Mouse (Mus musculus) Patski (cell line): ENCODE results near the gene Tnpo1. TPM values are rescaled to one million over a fixed set of nuclear protein-coding genes. Genes with fewer than 3 reads are reported as not detected.
A peak's percentile ranks its signal among the peaks of the same experiment; 100 is the strongest.

Experiments
- ATAC-seq: fragments of 100-300 bp; one replicate; pipeline ENCODE4 v1.8.0; 2021
- CTCF ChIA-PET: fragments of 350-600 bp; sonication (Branson Sonifier 250); formaldehyde crosslinking; loops from one replicate; lab custom pipeline; 2022; ENCODE audit warnings: inconsistent platforms; lab: Charles Lee
- POLR2A ChIA-PET: fragments of 350-600 bp; sonication (Branson Sonifier 250); formaldehyde crosslinking; loops from one replicate; lab custom pipeline; 2022; ENCODE audit warnings: antibody characterized with exemption, inconsistent platforms; lab: Charles Lee
- DNase-seq: peaks from one replicate; pipeline ENCODE4 v3.0.0-alpha.2; 2011; ENCODE audit warnings: low read depth, low spot score
- H3K27me3 ChIP-seq: fragments of 371-371 bp; one replicate; pipeline ENCODE4 v1.5.1; 2021
- CTCF ChIP-seq: fragments of 100-300 bp; IDR thresholded peaks from one replicate; pipeline ENCODE4 v1.5.1; 2021
- in situ Hi-C: fragments of 300-500 bp; cut with MboI; formaldehyde crosslinking; loops from 3 replicates; pipeline ENCODE4 v1.11.1; 2018; ENCODE audit warnings: low pct_unique_long_range_greater_than_20kb, mixed read lengths
- polyA plus RNA-seq: library from polyadenylated mRNA; unstranded; gene quantifications from one replicate; pipeline ENCODE4 v1.2.3, GENCODE M21; 2021

Tnpo1 gene
- polyA plus RNA-seq, 1 experiment from 2014 or later: 61.7 TPM

DNA sequence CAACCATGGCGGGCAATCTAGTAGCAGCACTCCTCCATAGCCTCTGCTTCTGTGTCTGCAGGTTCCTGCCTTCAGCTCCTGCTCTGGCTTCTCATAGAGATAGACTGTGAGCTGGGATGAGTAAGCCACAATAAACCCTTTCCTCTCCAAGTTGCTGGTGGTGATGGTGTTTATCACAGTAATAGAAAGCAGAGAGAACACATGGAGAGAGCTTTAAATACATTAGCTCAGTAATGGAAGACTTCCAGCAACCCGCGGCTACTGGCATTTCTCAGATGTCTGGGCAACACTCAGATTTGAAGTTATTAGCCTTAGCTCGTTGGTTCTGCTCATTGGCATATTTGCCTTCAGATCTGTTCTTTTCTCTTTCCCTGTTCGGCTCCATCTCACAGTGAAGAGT, 27.6 kb upstream of the Tnpo1 start:
- no peak for TF ChIP-seq CTCF
- ATAC-seq: no peak
- no peaks in the 10 kb centered on the region for H3K27me3 ChIP-seq
- in situ Hi-C loops: no loop called here
- ChIA-PET POLR2A (interaction anchor here (1.0 kb wide), 1 partner anchor 43 kb away, joined by 3 read pairs; no protein-coding TSS in a partner anchor), CTCF (no interaction called here)
- DNase-seq: peak; percentile 73

DNA sequence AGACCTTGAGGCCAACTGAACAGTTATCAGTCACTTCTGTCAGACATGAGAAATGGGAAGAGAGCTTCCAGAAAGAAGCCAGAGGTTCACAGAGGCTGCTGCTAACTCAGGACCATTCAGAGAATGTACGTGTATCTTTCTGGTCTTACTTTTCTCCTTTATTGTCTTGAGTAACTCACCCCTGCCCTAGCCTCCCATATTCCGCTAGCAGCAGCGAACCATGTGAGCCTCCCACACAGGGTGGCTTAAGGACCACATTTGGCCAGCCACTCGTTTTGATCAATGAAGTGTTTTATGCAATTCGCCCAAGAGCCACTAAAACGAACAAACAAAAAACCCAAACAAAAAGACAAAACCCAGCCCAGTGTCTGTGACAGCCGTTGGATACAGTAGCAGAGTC, 25.8 kb upstream of the Tnpo1 start:
- DNase-seq (no peak), ATAC-seq (no peak)
- no peak for TF ChIP-seq CTCF
- in situ Hi-C loops: no loop called here
- POLR2A ChIA-PET: no interaction called here
- H3K27me3 ChIP-seq: no peaks in the 10 kb centered on the region
- CTCF ChIA-PET: no interaction called here

DNA sequence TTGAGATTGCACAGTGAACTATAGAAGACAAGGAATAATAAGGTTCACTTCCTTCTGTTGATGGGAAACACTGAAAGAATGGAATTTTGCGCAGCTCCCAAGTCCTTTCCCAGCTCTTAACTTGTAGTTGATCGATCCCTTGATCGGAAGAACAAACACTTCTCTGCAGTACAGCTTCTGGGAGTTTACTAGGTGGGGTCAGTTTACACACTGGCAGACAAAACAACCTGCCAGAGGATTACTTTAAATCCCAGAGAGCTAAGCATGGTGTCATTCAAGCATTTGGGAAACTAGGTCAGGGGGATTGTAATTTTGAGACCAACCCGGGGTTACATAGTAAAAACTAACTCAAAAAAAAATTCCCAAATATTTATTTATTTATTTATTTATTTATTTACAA, 22.0 kb upstream of the Tnpo1 start:
- ChIA-PET POLR2A (no interaction called here), CTCF (no interaction called here)
- H3K27me3 ChIP-seq: no peaks in the 10 kb centered on the region
- no peak for DNase-seq
- TF ChIP-seq CTCF: no peak
- in situ Hi-C loops: loop anchor here (5.0 kb wide), 1 partner anchor 144 kb away; no protein-coding TSS in a partner anchor
- ATAC-seq: no peak

DNA sequence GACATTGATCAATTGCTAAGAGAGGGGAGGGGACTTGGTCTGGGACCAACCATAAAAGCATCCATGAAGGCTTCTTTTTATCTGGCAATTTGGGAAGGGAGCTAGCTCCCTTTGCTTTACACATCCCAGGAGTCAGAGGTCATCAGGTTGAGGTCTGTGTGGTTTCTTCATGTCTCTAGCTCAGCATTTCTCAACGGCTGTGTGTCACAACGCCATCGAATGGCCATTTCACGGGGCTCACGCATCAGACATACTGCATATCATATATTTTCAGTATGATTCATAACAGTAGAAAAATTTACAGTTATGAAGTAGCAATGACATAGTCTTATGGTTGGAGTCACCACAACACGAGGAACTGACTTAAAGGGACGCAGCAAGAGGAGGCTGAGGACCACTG, 20.2 kb upstream of the Tnpo1 start:
- in situ Hi-C loops: loop anchor here (5.0 kb wide), 1 partner anchor 146 kb away; no protein-coding TSS in a partner anchor
- no peaks in the 10 kb centered on the region for H3K27me3 ChIP-seq
- TF ChIP-seq CTCF: no peak
- DNase-seq (no peak), ATAC-seq (no peak)
- ChIA-PET POLR2A (no interaction called here), CTCF (interaction anchor here (1.2 to 1.7 kb wide), 2 partner anchors 21 to 147 kb away, joined by 3 to 4 read pairs; no protein-coding TSS in a partner anchor)

DNA sequence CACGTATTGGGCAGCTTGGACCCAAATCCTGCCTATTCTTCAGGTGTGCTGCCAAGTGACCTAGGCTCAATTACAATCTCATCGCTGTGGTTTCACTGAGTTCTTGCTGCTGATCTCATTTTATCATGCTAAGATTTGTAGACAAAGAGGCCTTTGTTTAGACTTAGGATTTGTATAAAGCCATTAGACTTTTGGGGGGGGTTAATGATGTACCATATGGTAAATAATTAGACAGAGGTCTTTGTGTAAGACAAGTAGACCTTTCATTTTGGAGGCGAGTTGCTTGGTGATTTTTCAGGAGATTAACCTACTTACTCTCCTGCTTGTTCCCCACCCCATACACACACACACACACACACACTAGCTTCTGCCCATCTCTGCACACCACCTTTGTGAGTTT, 19.7 kb upstream of the Tnpo1 start:
- POLR2A ChIA-PET: no interaction called here
- H3K27me3 ChIP-seq: no peaks in the 10 kb centered on the region
- CTCF ChIA-PET: interaction anchor here (1.2 to 1.7 kb wide), 2 partner anchors 21 to 148 kb away, joined by 3 to 4 read pairs; no protein-coding TSS in a partner anchor
- ATAC-seq (peak; percentile 44), DNase-seq (peak; percentile 84)
- no peak for TF ChIP-seq CTCF
- in situ Hi-C loops: loop anchor here (5.0 kb wide), 1 partner anchor 146 kb away; no protein-coding TSS in a partner anchor

DNA sequence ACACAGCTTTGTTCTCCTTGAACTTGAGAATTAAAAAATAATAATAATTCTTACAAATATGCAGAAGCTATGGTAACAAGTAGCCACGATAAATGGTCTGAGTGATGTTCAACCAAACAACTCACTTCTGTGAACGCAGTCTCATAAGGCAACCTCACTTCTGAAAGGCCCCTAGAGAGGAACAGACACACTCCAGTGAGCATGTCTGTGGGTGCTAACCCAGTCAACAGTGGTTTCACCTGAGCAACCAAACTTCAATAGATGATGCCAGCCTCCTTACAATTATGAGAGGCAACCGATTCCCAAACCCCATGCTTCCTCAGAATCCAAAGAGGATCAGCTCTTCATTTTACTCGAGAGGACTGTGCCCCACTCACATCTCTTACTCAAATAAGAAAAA, 19.2 kb upstream of the Tnpo1 start:
- ATAC-seq (peak; percentile 34), DNase-seq (no peak)
- POLR2A ChIA-PET: no interaction called here
- H3K27me3 ChIP-seq: no peaks in the 10 kb centered on the region
- in situ Hi-C loops: loop anchor here (5.0 kb wide), 1 partner anchor 147 kb away; no protein-coding TSS in a partner anchor
- TF ChIP-seq CTCF: no peak
- CTCF ChIA-PET: interaction anchor here (1.2 to 1.7 kb wide), 2 partner anchors 20 to 148 kb away, joined by 3 to 4 read pairs; no protein-coding TSS in a partner anchor

DNA sequence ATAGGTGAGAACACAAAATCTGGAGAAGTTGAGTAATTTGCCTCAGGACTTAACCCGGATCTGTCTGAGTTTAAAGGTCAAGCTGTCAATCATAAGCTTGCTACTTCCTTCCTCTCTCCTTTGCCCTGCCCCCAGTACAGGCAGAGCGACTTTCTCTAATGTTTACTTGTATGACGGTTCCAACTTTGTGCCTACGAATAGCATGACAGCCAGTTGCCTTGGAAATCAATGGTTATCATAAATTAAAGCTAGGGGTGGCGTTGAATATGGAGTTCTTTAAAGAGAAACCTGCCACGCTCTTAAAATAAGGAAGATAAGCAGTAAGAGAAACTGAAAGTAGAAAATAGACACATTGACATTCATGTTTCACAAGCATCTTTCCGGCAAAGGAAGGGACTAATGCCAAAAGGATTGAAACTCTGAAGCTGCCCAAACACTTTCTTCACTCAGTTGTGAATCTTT, 18.5 kb upstream of the Tnpo1 start:
- ATAC-seq: no peak
- TF ChIP-seq CTCF: no peak
- in situ Hi-C loops: loop anchor here (5.0 kb wide), 1 partner anchor 148 kb away; no protein-coding TSS in a partner anchor
- CTCF ChIA-PET: interaction anchor here (1.1 kb wide), 1 partner anchor 148 kb away, joined by 4 read pairs; no protein-coding TSS in a partner anchor
- no peaks in the 10 kb centered on the region for H3K27me3 ChIP-seq
- POLR2A ChIA-PET: no interaction called here
- DNase-seq: no peak

DNA sequence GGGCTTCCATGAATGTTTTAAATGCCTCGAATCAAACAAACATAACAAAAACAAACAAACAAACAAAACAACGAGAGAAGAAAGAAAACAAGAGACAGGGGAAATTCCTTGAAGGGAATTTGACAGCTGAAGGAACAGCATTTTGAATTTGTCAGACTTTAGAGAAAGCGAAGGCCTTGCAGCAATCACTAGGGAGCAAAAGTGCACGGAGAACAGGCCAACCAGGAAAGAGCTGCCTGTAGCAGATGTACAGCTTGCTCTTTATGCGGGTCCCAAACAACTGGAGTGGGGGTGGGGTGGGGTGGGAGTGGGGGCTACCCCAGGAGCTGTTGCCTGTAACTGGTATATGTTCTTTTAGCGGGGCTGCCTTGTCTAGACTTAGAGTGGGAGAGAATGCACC, 16.2 kb upstream of the Tnpo1 start:
- in situ Hi-C loops: no loop called here
- CTCF ChIA-PET: interaction anchor here (1.1 kb wide), 1 partner anchor 12 kb away, joined by 3 read pairs; no protein-coding TSS in a partner anchor
- no peak for TF ChIP-seq CTCF
- H3K27me3 ChIP-seq: no peaks in the 10 kb centered on the region
- ATAC-seq: no peak
- DNase-seq: no peak
- POLR2A ChIA-PET: interaction anchor here (1.7 kb wide), 1 partner anchor 15 kb away, joined by 5 read pairs; the partner anchor contains the start of gene Tnpo1

DNA sequence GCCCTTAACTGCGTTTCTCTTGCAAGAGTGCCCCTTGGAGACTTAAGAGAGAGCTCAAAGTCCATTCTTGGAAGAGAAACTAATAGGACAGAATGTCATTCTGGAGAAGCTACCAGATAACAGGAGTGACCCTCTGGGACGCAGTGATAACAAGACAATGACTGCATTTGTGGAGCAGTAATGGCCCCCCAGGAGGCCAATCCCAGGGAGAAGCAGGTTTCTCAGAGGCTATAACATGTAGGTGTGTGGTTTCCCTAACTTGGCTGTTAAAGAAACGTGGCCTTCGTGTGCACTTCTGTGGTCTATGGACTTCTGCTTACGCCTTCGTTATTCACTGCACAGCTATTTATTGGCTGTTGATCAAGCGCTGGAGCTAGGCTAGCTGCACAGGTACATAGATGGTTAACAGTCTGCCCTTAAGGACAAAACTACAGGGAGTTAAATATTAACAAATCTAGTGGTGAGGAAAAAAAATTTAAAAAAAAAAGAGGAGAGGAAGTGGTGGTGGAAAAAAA, 15.7 kb upstream of the Tnpo1 start:
- no peak for DNase-seq
- in situ Hi-C loops: no loop called here
- no peaks in the 10 kb centered on the region for H3K27me3 ChIP-seq
- ChIA-PET POLR2A (interaction anchor here (1.7 kb wide), 1 partner anchor 15 kb away, joined by 5 read pairs; the partner anchor contains the start of gene Tnpo1), CTCF (interaction anchor here (1.1 kb wide), 1 partner anchor 12 kb away, joined by 3 read pairs; no protein-coding TSS in a partner anchor)
- no peak for ATAC-seq
- no peak for TF ChIP-seq CTCF

DNA sequence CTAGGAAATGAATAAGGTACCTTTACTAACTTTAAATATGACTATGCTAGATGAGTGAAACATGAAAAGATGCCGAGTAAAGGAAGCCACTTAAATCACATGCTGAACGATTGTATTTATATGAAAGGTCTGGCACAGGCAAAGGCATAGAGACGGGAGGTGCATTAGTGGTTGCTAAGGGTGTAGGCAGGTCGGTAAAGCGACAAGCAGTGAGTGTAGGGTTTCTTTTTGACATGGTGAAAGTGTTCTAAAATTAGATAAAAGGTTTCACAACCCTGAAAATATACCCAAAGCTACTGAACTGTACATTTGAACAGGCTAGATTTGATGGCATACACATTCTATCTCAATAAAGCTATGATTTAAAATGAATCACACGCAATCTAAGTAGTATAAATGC, 10.9 kb upstream of the Tnpo1 start:
- ATAC-seq (no peak), DNase-seq (no peak)
- in situ Hi-C loops: no loop called here
- H3K27me3 ChIP-seq: no peaks in the 10 kb centered on the region
- CTCF ChIA-PET: no interaction called here
- POLR2A ChIA-PET: no interaction called here
- TF ChIP-seq CTCF: no peak

DNA sequence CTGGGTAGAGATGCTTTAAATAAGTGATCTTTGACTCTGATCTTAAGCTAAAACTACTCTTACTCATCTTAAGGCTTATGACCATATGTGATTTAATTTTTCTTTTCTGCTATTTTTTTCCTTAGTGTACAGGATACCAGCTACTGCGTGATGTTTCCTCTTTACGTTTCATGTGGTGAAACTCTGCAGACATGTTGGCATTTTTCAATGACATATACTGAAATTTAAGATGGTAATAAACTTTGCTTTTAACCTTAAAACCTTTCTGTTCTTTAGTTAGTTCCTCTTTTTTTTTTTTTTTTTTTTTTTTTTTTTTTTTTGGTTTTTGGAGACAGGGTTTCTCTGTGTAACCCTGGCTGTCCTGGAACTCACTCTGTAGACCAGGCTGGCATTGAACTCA, 2.7 kb upstream of the Tnpo1 start:
- DNase-seq (no peak), ATAC-seq (no peak)
- TF ChIP-seq CTCF: no peak
- no peaks in the 10 kb centered on the region for H3K27me3 ChIP-seq
- ChIA-PET POLR2A (no interaction called here), CTCF (no interaction called here)
- in situ Hi-C loops: no loop called here
